Mouse (Mus musculus) midbrain, postnatal 0 days (tissue): Measurements from ENCODE around the gene Aqp5. TPM values are rescaled to one million over a fixed set of nuclear protein-coding genes. Genes with fewer than 3 reads are reported as not detected.

Experiments
- ATAC-seq: fragments of 200-750 bp; cut with Nextera tagmentation; 2 replicates; pipeline ENCODE4 v1.8.0; 2017; ENCODE audit warnings: moderate number of reproducible peaks, mild to moderate bottlenecking, moderate TSS enrichment, moderate library complexity; ENCODE audit not compliant: low FRiP score
- DNase-seq: peaks from one replicate; pipeline ENCODE4 v3.0.0-alpha.2; 2015; ENCODE audit warnings: low spot score
- H3K27ac ChIP-seq: fragments of 300-500 bp; sonication (generic); 2 replicates; pipeline ENCODE4 v1.5.1; 2014; ENCODE audit warnings: low read depth, mild to moderate bottlenecking, low read length, mixed read lengths
- H3K27me3 ChIP-seq: fragments of 300-500 bp; sonication (generic); 2 replicates; pipeline ENCODE4 v1.6.1; 2014; ENCODE audit warnings: low read length, control low read depth, mixed read lengths; ENCODE audit not compliant: insufficient read depth
- H3K36me3 ChIP-seq: fragments of 300-500 bp; sonication (generic); 2 replicates; pipeline ENCODE4 v1.6.1; 2014; ENCODE audit warnings: low read length, control low read depth, mixed read lengths; ENCODE audit not compliant: insufficient read depth
- H3K4me1 ChIP-seq: fragments of 300-500 bp; sonication (generic); 2 replicates; pipeline ENCODE4 v1.6.1; 2014; ENCODE audit warnings: mild to moderate bottlenecking, control low read depth, antibody characterized with exemption, low read length, mixed read lengths; ENCODE audit not compliant: insufficient read depth
- H3K4me2 ChIP-seq: fragments of 300-500 bp; sonication (generic); 2 replicates; pipeline ENCODE4 v1.6.1; 2014; ENCODE audit warnings: low read depth, mild to moderate bottlenecking, low read length, mixed read lengths; ENCODE audit not compliant: poor library complexity, severe bottlenecking
- H3K4me3 ChIP-seq: fragments of 300-500 bp; sonication (generic); 2 replicates; pipeline ENCODE4 v1.5.1; 2014; ENCODE audit warnings: low read depth, mild to moderate bottlenecking, low read length, moderate library complexity
- H3K9ac ChIP-seq: fragments of 300-500 bp; sonication (generic); replicated peaks from 2 replicates; pipeline ENCODE4 v1.6.1; 2014; ENCODE audit warnings: mild to moderate bottlenecking, low read length, moderate library complexity, mixed read lengths; ENCODE audit not compliant: poor library complexity, severe bottlenecking
- H3K9me3 ChIP-seq: fragments of 300-500 bp; sonication (generic); 2 replicates; pipeline ENCODE4 v1.6.1; 2016; ENCODE audit warnings: low read length, control low read depth
- CTCF ChIP-seq: IDR thresholded peaks from 2 replicates; pipeline ENCODE4 v1.5.1; 2016; ENCODE audit warnings: antibody characterized with exemption, mild to moderate bottlenecking
- WGBS: fragments of 180-500 bp; shearing (Covaris S2); extraction: QIAGEN DNeasy Blood & Tissue Kit; methylation state at CpG from one replicate; pipeline ENCODE4 v1.1.7; 2014; 5-methylcytosine and 5-hydroxymethylcytosine counted together
- polyA plus RNA-seq: library from polyadenylated mRNA; unstranded; fragments of >200 nt; fragmentation: Nextera tagmentation; extraction: Ambion mirVana; gene quantifications from 2 replicates; pipeline ENCODE4 v1.2.1, GENCODE M21; 2015
- total RNA-seq: library from RNA; depleted of rRNA; stranded (reverse); fragments of >200 nt; gene quantifications from 2 replicates; pipeline ENCODE4 v1.2.3, GENCODE M21; 2014

The Aqp5 gene
- total and polyA plus RNA-seq, 2 experiments from 2014 or later = 1.0 to 3.2 TPM

GRCm38 (mm10) chr15:99589704-99590103 is 878 bp upstream of the Aqp5 start:
- TF ChIP-seq CTCF = no peak
- ATAC-seq (no peak), DNase-seq (no peak)
- Histone ChIP-seq H3K9me3 (no peaks in the 10 kb centered on the region), H3K27ac (no peak overlapping the region), H3K4me3 (no peak overlapping the region), H3K4me2 (no peak overlapping the region), H3K4me1 (no peaks in the 10 kb centered on the region), H3K9ac (no peak overlapping the region), H3K27me3 (peaks cover 64% of the 10 kb centered on the region), H3K36me3 (no peaks in the 10 kb centered on the region)
- WGBS = 22% methylated on average over 7 of the region's 7 CpGs

DNA sequence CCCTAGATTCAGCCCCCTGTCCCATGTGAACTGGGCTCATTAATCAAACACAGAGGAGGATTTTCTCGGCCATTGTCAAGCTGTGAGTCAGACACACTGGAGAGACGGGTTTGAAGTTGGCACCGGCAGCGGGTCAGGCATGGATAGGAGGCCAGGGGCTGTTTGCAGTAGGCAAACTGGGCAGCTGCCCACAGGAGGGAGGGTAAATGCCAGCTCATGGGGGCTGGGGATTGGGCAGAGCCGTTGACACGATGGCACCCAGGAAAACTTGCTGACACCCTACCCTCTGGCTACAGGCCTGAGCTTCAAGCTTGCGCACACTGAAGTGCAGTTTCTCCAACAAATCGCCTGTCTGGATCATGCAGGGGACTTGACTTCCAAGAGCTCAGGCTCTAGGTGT is 1.6 kb downstream of the Aqp5 start:
- ATAC-seq (no peak), DNase-seq (no peak)
- H3K4me3 ChIP-seq = no peak overlapping the region
- peaks cover 46% of the 10 kb centered on the region for H3K27me3 ChIP-seq
- no peaks in the 10 kb centered on the region for H3K4me1 ChIP-seq
- no peak overlapping the region for H3K9ac ChIP-seq
- H3K36me3 ChIP-seq = no peaks in the 10 kb centered on the region
- H3K9me3 ChIP-seq = no peaks in the 10 kb centered on the region
- no peak overlapping the region for H3K4me2 ChIP-seq
- no peak overlapping the region for H3K27ac ChIP-seq
- 64% methylated on average over 8 of the region's 8 CpGs for whole genome bisulfite sequencing
- no peak for TF ChIP-seq CTCF

DNA sequence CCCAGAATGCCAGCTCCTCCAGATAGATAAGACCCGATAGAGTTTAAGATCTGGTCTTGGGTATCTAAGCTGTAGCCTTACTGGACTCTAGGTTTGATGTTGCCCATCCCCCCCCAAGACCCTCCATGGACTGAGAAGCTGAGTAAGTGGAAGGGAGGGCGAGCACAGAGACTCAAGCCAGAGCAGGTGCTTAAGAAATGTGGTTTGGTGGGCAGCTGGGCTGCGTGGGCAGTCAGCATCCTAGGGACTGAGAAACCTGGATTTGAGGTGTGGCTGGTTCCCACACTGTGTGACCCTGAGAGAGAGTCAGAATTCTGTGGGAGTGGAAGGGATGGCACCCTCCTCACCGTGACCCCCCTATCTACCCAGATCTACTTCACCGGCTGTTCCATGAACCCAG is 2.3 kb downstream of the Aqp5 start:
- Histone ChIP-seq H3K4me1 (no peaks in the 10 kb centered on the region), H3K27me3 (peaks cover 43% of the 10 kb centered on the region), H3K9me3 (no peaks in the 10 kb centered on the region), H3K36me3 (no peaks in the 10 kb centered on the region), H3K27ac (no peak overlapping the region), H3K4me2 (no peak overlapping the region), H3K4me3 (no peak overlapping the region), H3K9ac (no peak overlapping the region)
- DNase-seq = no peak
- 87% methylated on average over 5 of the region's 5 CpGs for WGBS
- no peak for TF ChIP-seq CTCF
- no peak for ATAC-seq

- Histone ChIP-seq H3K27me3 (peaks cover 30% of the 10 kb centered on the region), H3K36me3 (no peaks in the 10 kb centered on the region), H3K9me3 (no peaks in the 10 kb centered on the region), H3K27ac (no peak overlapping the region), H3K4me2 (no peak overlapping the region), H3K4me1 (0 out of 2 replicates have a peak, but pooled peaks cover 5% of the 10 kb centered on the region), H3K9ac (no peak overlapping the region), H3K4me3 (no peak overlapping the region)
- no peak for TF ChIP-seq CTCF
- DNase-seq = no peak
- WGBS = 92% methylated on average over 10 of the region's 10 CpGs
- no peak for ATAC-seq
Observed at GRCm38 (mm10) chr15:99594951-99595350, 4.4 kb downstream of the Aqp5 start.

GRCm38 (mm10) chr15:99596056-99596687 is 5.6 kb downstream of the Aqp5 start:
- H3K9me3 ChIP-seq = no peaks in the 10 kb centered on the region
- H3K27me3 ChIP-seq = peaks cover 18% of the 10 kb centered on the region
- ATAC-seq = peak; percentile 81
- DNase-seq = peak; percentile 94
- peak; percentile 87 for TF ChIP-seq CTCF
- H3K27ac ChIP-seq = no peak overlapping the region
- H3K36me3 ChIP-seq = no peaks in the 10 kb centered on the region
- H3K4me3 ChIP-seq = no peak overlapping the region
- H3K4me1 ChIP-seq = 0 out of 2 replicates have a peak, but pooled peaks cover 5% of the 10 kb centered on the region
- no peak overlapping the region for H3K4me2 ChIP-seq
- H3K9ac ChIP-seq = no peak overlapping the region
- WGBS = 1% methylated on average over 7 of the region's 7 CpGs

GRCm38 (mm10) chr15:99596841-99597240 is 6.3 kb downstream of the Aqp5 start:
- H3K27me3 ChIP-seq = peaks cover 15% of the 10 kb centered on the region
- no peaks in the 10 kb centered on the region for H3K9me3 ChIP-seq
- no peak overlapping the region for H3K9ac ChIP-seq
- no peak overlapping the region for H3K4me2 ChIP-seq
- 0 out of 2 replicates have a peak, but pooled peaks cover 5% of the 10 kb centered on the region for H3K4me1 ChIP-seq
- ATAC-seq (no peak), DNase-seq (no peak)
- no peaks in the 10 kb centered on the region for H3K36me3 ChIP-seq
- no peak overlapping the region for H3K4me3 ChIP-seq
- WGBS = 60% methylated on average over 7 of the region's 7 CpGs
- no peak overlapping the region for H3K27ac ChIP-seq
- TF ChIP-seq CTCF = no peak
